Mouse (Mus musculus) cerebellum, adult 2 months (tissue): Measurements from ENCODE around the gene Kctd3.
A peak's percentile ranks its signal among the peaks of the same experiment; 100 is the strongest.

Experiments
- CTCF ChIP-seq: fragments of 200-500 bp; IDR thresholded peaks from 2 replicates; pipeline ENCODE4 v1.5.1; 2011; ENCODE audit warnings: low read depth, mild to moderate bottlenecking, control low read depth, low read length, moderate library complexity, borderline replicate concordance; ENCODE audit not compliant: insufficient read depth
- POLR2A ChIP-seq: fragments of 200-500 bp; IDR thresholded peaks from 2 replicates; pipeline ENCODE4 v1.6.1; 2011; ENCODE audit warnings: low read length, control low read depth, borderline replicate concordance; ENCODE audit not compliant: insufficient read depth

DNA sequence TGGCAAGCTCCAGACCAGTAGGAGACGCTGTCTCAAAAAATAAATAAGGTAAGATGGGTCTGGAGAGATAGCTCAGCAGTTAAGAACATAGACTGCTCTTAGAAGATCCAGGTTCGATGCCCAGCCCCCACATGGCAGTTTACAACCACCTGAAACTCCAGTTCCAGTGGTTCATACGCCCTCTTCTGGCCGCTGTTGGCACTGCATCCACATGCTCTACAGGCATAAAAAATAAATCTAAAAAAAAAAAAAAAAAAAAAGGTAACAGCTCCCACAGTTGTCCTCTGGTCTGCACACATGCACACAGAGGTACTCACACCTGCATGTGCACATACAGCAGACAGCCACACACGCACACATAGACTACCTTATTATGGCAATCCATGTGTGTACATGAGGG lies 59.8 kb downstream of the Kctd3 start:
- peak; percentile 27; the same call in 1 of the 2 replicates for TF ChIP-seq CTCF
- TF ChIP-seq POLR2A: no peak
